Mouse (Mus musculus) spleen, postnatal 4 days (tissue): ENCODE results near the gene Mical1.

Source experiments
- DNase-seq, 2 experiments: peaks; one replicate each; pipeline ENCODE4 v3.0.0; 2022; ENCODE audit warnings: low spot score in 2 of 2

Mical1 gene

DNA sequence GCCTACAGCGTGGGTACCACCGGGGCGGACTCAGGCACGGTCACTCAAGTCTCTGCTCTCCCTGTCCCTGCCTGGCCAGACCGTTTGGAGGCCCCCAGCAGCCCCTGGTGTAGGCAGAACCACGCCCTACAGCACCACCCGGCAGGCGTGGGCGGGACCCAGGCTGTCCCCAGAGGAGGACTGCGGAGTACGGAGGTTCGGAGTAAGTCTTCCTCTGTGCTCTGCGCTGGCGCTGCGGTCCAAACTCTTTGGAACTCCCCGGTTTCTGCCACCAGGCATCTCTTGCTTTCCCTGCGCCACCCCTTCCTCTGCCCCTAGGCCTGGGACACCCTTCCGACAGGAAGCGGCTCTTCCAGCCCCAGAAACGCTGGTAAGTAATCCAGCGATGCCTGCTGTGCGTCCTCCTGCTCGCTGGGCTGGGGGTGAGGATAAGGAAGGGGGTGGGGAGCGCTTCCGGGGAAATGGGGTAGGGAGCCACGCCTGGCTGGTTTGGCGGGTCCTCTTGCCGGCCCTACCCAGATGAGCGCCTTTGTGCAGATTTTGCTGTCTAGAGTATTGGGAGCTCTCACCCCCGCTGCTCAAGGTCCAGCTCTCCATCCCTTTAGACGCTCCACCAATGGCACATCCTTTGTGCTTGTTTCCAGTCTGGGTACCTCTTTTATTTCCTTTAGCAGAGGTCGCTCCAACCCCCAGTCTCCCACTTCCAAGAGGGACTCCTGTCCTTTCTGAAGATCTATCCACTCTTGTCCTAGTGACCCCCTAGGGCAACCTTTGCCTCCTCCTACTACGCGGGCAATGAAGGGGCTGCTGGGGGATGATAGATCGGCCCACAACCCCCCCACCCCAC, at the start of gene Mical1:
TSS of gene Mical1 (plus strand) at position 144 of the 847 bp plus-strand sequence.
- peak; percentile 68 to 83 for DNase-seq

DNA sequence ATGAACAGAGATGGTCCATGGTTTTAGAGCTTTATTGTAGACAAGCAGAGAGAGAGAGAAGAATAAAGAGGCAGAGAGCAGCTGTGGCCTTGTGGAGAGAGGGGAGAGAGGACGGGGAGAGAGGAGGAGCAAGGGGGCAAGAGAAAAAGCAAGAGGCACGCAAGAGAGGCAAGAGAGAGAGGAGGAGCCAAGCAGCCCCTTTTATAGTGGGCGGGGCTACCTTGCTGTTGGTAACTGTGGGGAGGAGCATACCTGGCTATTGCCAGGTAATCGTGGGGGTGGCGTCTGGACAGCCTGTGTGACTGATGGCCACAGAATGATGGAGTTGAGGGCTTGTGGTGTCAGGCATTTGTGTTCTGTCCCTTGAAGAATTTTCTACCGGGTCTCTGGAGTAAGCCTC, 49.7 kb upstream of the Mical1 start:
- DNase-seq: no peak

GRCm38 (mm10) chr10:41434624-41435023, 41.5 kb upstream of the Mical1 start:
- peak in 1 of 2 experiments; percentile 70 for DNase-seq

DNA sequence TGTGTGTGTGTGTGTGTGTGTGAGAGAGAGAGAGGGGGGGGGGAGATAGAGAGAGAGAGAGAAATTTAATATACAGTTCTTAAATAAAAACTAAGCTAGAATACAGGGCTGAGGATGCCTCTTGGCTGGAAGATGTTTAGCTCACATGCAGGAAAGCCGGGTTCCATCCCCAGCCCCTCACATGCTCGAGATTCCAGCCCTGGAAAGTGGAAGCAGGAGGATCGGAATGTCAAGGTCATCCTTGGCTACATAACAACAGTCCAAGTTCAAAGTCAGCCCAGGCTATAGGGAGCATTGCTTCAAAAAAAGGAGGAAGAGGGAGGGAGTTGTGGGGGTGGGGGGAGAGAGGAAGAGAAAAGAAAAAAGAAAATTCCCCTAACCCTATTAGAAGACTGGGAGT, 41.0 kb upstream of the Mical1 start:
- no peak for DNase-seq

DNA sequence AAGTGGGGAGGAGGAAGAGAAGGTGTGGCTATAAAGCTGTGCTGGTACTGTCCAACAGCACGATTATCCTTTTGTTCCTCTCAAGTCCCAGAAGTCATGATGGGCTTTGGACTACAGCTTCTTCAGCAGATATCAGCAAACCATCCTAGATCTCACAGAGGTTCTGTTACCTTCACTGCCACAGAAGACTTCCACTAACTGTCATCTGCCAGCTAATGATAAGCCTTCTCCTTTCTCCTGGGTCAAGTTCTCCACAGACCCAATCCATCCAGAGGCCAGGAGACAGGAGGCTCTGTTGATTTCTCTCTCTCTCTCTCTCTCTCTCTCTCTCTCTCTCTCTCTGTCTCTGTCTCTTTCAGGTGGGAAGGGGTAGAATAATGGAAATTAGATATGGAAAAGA, 27.9 kb upstream of the Mical1 start:
- DNase-seq: no peak

DNA sequence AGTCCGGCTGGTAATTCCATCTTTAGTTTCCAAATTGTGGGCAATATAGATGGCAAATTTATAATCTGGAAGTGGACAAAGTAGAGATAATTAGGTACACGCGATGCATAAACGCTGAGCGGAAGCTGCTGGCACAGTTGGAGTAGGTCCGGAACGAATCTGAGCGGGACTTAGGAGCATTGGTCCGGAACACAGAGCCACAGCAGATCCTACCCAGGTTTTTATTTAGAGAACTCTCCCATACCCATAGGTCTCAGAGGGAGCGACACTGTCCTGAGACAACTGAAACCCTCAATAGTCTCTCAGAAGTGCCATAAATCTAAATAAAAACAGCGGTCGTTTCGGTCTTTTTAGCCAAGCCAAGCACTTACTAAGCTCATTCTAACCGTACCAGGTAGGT, 26.4 kb upstream of the Mical1 start:
- no peak for DNase-seq

DNA sequence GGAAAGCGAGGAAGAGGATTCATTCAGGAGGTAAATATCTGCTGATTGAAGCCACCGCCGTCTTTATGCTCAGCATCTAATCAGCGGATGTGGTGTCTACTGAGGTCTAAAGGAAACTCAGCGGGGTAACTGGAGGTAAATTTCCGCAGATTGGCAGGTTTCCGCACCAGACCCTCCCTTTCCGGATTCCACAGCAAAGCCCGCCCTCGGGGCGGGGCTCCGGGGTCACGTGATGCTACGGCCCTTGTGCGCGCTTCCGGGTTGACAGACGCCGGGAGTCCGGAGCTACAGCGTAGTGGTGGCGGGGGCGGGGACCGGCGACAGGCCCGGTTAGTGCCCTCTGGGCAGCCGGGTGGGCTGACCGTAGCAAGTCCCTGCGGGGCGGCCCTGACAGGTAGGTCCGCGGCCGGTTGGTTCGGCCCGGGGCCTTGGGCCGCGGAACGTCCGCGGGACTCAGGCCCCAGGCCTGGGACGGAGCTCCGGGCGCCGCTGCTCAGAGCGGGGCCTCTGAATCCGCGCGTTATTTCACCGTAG, 25.9 kb upstream of the Mical1 start, which contains the start of gene Zbtb24:
TSS of gene Zbtb24 (plus strand) at position 247 of the 534 bp plus-strand sequence.
- DNase-seq: peak; percentile 96 to 98

- no peak for DNase-seq
Measured at GRCm38 (mm10) chr10:41450780-41451522, 25.2 kb upstream of the Mical1 start.

GRCm38 (mm10) chr10:41451656-41452055, 24.5 kb upstream of the Mical1 start:
- DNase-seq: no peak

DNA sequence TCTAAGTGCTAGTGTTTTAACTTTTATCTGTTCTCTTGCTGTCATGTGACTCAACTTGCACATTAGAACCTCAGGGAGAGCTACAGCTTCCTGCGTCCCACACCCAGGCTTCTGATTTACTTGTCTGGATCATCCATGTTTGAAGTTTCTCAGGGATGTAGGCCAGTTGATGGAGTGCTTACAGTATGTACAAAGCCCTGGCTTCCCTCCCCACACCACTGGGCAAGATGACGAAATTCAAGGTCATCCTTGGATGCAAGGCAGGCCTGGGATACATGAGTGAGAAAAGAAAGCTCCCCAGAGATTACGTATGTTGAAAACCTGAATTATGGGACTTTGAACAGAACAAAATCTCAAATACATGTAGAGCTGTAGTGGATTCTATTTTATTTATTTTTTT, 23.3 kb upstream of the Mical1 start:
- no peak for DNase-seq

- no peak for DNase-seq
Measured at GRCm38 (mm10) chr10:41459990-41460389, 16.1 kb upstream of the Mical1 start.

DNA sequence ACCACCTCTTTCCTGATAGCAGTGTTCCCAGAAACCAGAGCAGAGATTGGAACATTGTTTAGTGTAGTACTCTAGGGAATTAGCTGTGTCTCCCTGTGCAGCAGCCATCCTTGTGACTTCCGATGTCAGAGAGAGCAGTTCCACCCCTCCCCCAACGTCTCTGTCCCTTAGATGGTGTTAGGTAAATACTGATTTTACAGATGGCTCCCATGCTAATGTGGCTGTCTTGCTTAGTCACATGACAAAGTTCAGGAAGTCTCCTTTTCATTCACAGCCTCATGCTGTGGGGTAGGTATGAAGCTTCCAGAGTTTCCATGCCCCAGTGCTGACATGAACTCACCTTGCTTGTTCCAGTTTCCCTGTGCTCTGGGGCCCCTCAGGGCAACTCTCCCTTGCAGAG, 15.6 kb upstream of the Mical1 start:
- no peak for DNase-seq

DNA sequence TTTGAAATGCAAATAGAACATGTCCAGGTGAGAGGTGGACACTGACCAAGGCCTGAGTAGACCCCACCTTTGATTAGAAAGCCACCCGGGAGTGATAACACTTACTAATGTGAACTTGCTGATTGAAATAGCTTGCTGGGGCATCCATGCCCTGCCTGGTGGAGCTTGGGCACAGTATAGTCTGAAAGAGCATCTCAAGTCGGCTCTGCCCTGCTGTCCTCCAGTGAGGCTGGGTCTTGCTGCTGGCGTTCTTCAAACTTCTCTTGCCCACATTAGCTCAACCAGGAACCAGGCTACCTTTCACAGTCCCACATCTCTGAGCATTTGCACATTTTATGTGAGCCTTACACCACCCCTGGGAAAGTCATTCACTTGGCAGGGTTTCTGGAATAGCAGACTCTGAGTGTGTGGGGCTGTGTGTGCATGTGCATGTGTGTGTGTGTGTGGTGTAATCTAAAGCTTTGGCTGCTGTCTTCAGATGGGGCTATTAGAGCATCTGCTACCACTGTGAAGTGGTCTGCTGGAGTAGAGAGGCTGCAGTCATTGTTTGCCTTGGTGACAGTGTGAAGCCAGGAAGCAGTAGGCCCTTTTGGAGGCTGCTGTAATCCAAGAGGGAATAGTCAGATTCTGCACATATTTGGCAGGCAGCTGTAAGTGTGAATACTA, 14.9 kb upstream of the Mical1 start:
- DNase-seq: no peak

DNA sequence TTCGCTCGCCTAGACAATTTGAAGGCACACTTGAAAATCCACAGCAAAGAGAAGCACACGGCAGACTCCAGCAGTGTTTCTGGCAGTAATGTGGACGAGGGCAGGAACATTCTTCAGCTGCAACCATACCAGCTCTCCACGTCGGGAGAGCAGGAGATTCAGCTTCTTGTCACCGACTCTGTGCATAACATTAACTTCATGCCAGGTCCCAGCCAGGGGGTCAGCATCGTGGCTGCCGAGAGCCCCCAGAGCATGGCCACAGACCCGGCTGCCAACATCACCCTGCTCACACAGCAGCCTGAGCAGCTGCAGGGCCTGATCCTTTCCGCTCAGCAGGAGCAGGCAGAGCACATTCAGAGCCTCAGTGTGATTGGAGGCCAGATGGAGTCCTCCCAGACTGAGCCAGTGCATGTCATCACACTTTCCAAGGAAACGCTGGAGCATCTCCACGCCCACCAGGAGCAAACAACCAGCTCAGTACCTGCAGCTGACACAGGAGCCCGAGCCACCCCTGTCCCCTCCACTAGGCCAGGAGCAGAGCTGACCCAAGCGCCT, 11.6 kb upstream of the Mical1 start:
- DNase-seq: no peak

GRCm38 (mm10) chr10:41467325-41467724, 8.8 kb upstream of the Mical1 start:
- DNase-seq: no peak

DNA sequence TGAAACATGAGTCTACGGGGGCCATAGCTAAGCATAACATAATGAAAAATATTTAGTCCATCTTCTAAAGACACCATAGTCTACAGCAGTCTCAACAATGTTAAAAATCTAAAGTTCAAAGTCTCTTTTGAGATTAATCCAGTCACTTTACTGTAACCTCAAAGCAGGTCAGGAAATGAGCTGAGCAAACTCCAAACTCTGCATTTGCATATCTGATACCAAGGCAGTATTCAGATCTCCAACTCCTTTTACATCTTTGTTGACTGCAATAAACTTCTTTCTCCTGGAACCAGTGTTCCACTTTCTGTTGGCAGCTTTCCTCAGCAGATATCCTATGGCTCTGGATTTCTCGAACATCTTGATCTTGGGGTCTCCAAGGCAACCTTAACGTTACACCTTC, 5.4 kb upstream of the Mical1 start:
- DNase-seq: no peak

GRCm38 (mm10) chr10:41472534-41472933, 3.6 kb upstream of the Mical1 start:
- no peak for DNase-seq

DNA sequence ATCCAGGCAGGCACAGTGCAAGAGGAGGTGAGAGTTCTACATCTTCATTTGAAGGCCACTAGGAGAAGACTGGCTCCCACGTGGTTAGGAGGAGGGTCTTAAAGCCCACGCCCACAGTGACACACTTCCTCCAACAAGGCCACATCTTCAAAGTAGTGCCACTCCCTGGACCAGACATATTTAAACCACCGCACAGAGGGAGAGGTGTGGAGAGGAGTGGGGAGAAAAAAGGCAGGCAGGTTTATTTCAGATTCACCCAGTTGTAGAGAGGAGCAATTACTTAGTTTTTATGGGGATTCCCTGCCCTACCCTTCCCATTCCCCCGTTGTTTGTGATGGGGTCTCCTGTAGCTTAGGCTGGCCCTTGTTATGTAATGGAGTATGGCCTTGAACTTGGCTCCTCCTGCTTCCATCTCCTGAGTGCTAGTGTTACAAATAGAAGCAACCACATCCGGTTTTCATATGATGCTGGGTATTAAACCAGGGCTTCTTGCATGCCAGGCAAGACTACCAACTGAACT, 3.1 kb upstream of the Mical1 start:
- no peak for DNase-seq

DNA sequence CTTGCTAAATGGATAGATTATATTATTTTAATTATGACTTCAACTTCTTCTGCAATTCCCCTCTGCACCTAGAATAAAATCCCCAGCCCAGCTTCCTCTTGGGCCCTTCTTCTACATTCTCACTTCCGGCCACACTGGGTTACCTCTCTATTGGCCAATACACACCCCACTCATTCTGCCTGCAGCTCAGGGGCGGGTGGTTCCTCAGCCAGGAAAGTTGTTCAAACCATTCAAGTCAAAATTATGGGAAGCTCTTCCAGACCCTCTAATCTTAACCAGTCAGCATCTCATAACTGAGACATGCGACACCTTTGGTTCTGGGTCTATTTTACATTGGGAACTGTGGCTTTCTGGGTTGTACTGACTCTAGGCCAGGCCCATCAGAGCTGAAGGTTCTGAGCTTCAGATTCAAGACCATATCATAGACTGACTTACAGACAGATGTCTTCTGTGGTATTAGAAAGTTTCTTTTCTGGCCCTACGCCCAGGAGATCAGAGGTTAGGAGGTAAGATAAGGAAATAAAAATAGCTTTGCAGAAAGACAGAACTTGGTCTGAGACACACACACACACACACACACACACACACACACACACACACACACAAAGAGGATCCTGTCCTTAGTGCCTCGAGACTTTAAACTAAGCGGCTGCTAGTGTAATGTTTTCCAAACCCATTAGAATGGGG, 2.2 kb upstream of the Mical1 start:
- DNase-seq: peak in 1 of 2 experiments; percentile 37

- no peak for DNase-seq
Measured at GRCm38 (mm10) chr10:41474981-41475391, 1.1 kb upstream of the Mical1 start.

- no peak for DNase-seq
Measured at GRCm38 (mm10) chr10:41477018-41477277, 834 bp downstream of the Mical1 start.
